Comparison of ENCODE assay signal across 19 mouse cellular contexts in the genomic region with DNA sequence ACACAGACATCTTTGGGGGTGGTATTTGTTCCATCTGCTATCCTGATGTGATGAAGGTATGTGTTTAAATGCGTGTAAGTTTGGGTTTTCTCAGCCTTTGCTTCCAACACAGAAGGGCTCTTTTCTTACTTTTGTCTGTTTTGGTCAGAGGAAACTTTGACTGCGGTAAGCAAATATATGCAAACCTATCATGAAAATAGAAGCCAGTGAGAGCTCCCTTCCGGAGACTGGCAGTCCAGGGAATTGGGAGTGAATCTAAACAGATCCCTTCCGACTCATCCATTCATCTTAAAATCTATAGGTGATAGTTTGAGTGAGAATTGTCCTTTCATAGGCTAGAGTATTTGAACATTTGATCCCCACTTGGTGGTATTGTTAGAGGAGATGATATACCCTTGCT. TPM values are rescaled to one million over a fixed set of nuclear protein-coding genes. Genes with fewer than 3 reads are reported as not detected.
"Had no signal": no experiment of that assay in that cellular context is flagged by ENCODE, and none has a peak within 500 bp of the region (broad histone marks: within the 10 kb centered on the region; RNA-seq: fewer than 3 reads in every experiment).

No protein-coding gene starts in this region.

- H3K4me1 ChIP-seq: neural tube, embryonic 13.5 days; neural tube, embryonic 15.5 days; stomach, embryonic 15.5 days had no signal

- H3K4me2 ChIP-seq: neural tube, embryonic 13.5 days; neural tube, embryonic 15.5 days; stomach, embryonic 15.5 days had no signal

- DNase-seq: retina, postnatal 1 day; right cerebral cortex, adult 18-20 months; right cerebral cortex, postnatal 14 days; right cerebral cortex, postnatal 25 days; right cerebral cortex, postnatal 4 days; spleen, adult 18-20 months; thymus, adult 18-20 months; thymus, adult 2 months; thymus, postnatal 14 days; thymus, postnatal 25 days; thymus, postnatal 36 days; thymus, postnatal 4 days had no signal

- H3K9ac ChIP-seq: neural tube, embryonic 13.5 days; neural tube, embryonic 15.5 days; stomach, embryonic 15.5 days had no signal

- H3K36me3 ChIP-seq: neural tube, embryonic 13.5 days; neural tube, embryonic 15.5 days; stomach, embryonic 15.5 days had no signal

- H3K27me3 ChIP-seq: neural tube, embryonic 15.5 days; stomach, embryonic 15.5 days had no signal

- H3K9me3 ChIP-seq: neural tube, embryonic 13.5 days; neural tube, embryonic 15.5 days; stomach, embryonic 15.5 days had no signal

- H3K4me3 ChIP-seq: neural tube, embryonic 13.5 days; neural tube, embryonic 15.5 days; stomach, embryonic 15.5 days had no signal

- H3K27ac ChIP-seq: neural tube, embryonic 13.5 days; neural tube, embryonic 15.5 days; stomach, embryonic 15.5 days; stomach, postnatal 0 days had no signal

RNA-seq across cellular contexts. Expression of gene Tomt, which starts 17.7 kb away (rescaled TPM):
- total RNA-seq: neutrophil, adult 5-6 weeks had no signal
- polyA plus RNA-seq: small intestine, adult 2 months; stomach, postnatal 0 days had no signal

RNA-seq across cellular contexts. Expression of gene Folr2, which starts 31.5 kb away (rescaled TPM):
- total RNA-seq: neutrophil, adult 5-6 weeks had no signal
- polyA plus RNA-seq: neural tube, embryonic 14.5 days had no signal
